Mouse (Mus musculus): ENCODE results near the gene Olfr1426.
"Not testable (repeated sequence)": the region's sequence is repeated elsewhere in the genome, so short reads cannot be mapped to it uniquely, and the experiment has no call there.

DNA sequence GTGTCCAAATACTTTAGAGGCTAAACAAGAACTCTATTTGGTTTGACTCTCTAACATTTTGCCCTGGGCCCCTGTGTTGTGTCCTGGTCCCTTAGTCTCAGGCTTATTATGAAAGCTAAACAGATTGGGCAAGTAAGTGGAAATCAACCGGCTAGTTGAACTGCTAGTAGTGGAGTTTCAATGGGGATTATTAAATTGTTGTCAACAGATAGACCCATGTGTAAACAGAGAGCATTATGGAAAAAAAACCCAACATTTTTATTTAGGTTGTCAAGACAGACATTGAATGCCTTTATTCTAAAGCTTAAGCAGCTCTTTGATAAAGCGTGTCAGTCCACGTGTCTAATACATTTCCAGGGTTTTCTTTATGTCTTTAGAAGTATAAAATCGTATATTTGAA is 14.2 kb downstream of the Olfr1426 start, which contains the start of gene Olfr1425:
- not testable (repeated sequence) for TF ChIP-seq CTCF (conservative IDR thresholded peaks at IDR 0.05; ENCODE audit: low read length); POU5F1 (IDR thresholded peaks at IDR 0.05; ENCODE audit: borderline replicate concordance, low read length); NANOG (IDR thresholded peaks at IDR 0.05; ENCODE audit: borderline replicate concordance, low read length)

Measured in E14TG2a.4 (cell line).